Mouse (Mus musculus): ENCODE measurements at regions not wholly inside any gene's neighbourhood (a gene's known extent, or its start where the extent isn't known, plus 50 kb on each side); places are given as distances from the start of the nearest gene placed in this dataset.

DNA sequence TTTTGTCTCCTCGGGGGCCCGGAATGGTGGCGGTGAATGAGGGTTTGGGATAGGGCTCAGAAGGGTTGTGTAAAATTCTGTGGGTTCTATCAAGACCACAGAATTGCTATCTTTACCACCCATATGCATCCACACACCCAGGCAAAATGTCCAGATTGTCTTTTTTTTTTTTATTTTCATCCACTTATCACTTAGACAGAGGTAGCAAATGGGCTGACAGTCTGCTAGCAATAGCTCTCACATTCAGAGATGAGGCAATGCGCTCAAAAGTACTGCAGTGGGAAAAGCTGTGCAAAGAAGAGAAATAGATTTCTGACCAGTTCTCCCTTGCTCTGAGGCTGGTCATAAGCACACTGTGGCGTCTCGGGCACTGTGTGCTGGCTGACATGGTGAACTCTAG, 154.5 kb downstream of the Dad1 start:
- no peak for DNase-seq (ENCODE audit: low read depth, low spot score)

- DNase-seq (ENCODE audit: low read depth, low spot score) = no peak
These were observed 155.7 kb downstream of the Dad1 start for GRCm38 (mm10) chr14:54098122-54098775.

DNA sequence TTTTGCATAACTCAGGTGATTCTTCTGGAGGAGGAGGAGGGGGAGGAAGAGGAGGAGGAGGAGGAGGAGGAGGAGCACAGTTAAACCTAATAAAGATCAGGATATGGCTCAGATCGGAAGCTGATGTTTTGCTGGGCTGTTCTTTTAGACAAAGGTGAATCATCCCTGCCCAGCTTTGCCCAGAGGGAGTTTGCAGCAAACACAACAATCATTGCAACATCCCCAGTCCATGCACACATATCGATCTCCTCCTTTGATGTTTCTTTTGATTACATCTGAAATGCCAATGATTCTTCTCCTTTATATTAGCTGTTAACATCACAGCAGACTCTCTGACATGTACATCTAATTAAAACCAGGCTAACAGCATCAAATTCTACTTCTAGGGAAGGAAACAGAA, 156.9 kb downstream of the Dad1 start:
- DNase-seq (ENCODE audit: low read depth, low spot score) = no peak

DNA sequence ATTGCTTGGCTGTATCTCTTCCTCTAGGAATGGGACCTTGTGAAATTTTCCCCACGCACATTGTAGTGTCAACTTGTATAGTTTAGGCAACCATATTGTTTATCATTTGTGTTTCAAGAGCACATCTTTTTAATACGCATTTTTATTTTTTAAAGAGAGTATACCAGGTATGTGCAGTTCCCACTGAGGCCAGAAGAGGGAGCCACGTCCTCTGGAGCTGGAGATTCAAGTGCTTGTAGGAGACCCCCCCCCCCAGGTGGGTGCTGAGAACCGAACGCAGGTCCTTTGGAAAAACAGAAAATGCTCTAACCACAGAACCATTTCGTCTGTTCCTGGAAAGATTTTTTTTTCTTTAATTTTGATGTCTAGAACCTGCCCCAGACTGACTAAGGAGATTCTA, 161.5 kb downstream of the Dad1 start:
- DNase-seq (ENCODE audit: low read depth, low spot score) = no peak

- no peak for DNase-seq (ENCODE audit: low read depth, low spot score)
These were observed 167.2 kb downstream of the Dad1 start for GRCm38 (mm10) chr14:54086660-54087059.

- no peak for DNase-seq (ENCODE audit: low read depth, low spot score)
These were observed 179.2 kb downstream of the Dad1 start for GRCm38 (mm10) chr14:54074659-54075058.

DNA sequence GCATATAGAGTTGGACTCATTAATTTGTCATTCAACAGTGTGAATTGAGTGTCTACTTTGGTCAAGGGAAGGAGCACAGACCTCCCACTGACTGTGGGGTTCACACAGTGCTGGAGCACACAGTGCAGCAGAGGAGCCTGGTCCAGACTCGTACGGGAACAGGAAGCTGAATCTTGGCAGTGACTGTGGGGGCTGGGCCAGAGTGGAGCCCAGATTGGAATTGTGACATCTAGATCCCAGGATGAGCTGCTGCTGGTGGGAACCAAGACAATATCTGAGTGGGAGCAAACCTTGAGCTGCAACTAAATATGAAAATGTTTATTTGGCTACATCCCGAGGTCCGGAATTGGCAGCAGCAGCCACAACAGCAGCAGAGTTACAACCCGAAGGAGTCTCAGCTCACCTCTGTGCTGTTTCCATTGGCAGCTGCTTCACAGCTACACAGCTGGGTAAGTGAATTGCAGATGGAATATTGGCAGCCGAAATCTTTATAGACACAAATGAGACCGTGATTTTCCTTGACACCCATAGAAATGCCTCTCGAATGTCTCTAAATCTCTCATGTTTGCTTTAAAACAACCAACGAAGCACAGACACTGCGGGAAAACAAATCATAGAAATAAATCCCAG, 181.5 kb downstream of the Dad1 start:
- no peak for DNase-seq (ENCODE audit: low read depth, low spot score)

DNA sequence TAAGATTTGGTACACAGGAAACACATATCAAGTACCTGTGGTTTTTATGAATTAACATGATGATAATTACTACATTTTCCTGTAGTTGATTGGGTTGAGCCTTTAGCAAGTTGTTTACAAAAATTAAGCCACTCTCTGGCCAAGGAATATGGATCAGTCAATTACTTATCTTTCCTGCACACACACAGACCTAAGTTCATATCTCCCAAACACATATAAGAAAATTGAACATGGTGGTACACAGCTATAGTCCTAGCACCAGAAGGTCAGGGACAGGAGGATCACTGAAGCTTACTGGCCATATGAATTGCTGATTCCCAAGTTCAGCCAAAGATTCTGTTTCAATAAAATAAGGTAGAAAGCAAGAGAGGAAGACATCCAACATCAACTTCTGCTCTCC, 183.7 kb downstream of the Dad1 start:
- no peak for DNase-seq (ENCODE audit: low read depth, low spot score)

DNA sequence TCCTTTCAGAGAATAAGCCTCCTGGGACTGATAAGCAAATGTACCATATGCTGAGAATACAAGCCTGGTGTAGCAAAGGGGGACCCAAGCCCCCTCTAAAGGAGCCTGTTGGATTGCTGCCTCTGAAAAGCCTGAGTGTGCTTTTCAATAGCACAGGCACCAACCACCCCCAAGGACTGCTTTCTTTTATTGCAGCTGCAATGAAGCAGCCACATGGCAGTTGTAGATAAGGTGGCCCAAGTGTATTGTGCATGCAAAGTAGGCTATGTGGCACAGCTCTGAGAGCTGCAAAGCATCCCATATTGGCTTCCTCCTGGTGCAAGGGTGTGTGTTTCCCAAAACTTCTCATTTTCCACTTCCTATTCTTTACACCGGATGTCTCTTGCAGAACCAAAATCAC, 185.2 kb downstream of the Dad1 start:
- no peak for DNase-seq (ENCODE audit: low read depth, low spot score)

- DNase-seq (ENCODE audit: low read depth, low spot score) = peak; percentile 67
These were observed 188.4 kb downstream of the Dad1 start for GRCm38 (mm10) chr14:54065466-54065865.

- DNase-seq (ENCODE audit: low read depth, low spot score) = peak; percentile 79
These were observed 189.1 kb downstream of the Dad1 start for GRCm38 (mm10) chr14:54064541-54065402.

GRCm38 (mm10) chr14:54061570-54061969, 192.3 kb downstream of the Dad1 start:
- DNase-seq (ENCODE audit: low read depth, low spot score) = no peak

- DNase-seq (ENCODE audit: low read depth, low spot score) = peak; percentile 82
These were observed 194.1 kb downstream of the Dad1 start for GRCm38 (mm10) chr14:54059776-54060175.

- DNase-seq (ENCODE audit: low read depth, low spot score) = no peak
These were observed 194.8 kb downstream of the Dad1 start for GRCm38 (mm10) chr14:54059096-54059495.

DNA sequence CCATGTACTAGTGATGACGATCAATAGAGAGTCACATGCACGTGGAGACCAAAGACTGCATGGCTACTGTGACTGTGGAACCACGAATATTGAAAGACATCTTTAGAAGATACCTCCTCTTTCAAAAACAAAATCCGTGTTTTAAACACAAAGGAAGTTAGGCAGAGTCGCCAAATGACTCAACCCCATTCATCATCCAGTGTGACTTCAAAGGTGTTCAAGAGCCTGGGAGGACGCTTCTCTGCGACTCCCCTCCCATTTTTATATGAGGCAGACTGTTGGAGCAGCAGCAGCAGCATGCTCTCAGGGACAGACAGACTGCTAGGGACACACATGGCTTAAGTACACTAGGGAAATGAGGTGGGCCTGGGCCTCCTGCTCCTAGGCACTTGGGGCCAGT, 197.2 kb downstream of the Dad1 start:
- DNase-seq (ENCODE audit: low read depth, low spot score) = no peak

GRCm38 (mm10) chr14:54055390-54055789, 198.5 kb downstream of the Dad1 start:
- DNase-seq (ENCODE audit: low read depth, low spot score) = no peak

DNA sequence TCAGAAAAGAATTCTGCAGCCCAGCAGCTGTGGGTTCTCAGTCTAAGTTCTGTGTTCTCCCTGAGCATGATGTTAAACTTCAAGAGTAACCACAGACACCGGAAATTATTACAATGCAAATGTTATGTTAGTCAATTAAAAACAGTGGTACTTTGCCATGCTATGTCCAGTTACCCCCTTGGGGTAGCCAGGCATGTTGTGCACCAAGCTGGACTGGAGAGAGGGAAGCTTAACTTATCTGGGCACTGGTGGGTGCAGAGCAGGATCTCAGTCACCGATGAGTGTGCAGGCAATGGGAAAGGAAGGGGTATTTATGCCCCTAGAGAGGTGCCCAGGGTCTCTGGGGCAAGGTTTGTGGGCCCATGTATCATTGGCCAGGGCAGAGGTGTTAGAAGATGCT, 211.6 kb downstream of the Dad1 start:
- DNase-seq (ENCODE audit: low read depth, low spot score) = no peak

DNA sequence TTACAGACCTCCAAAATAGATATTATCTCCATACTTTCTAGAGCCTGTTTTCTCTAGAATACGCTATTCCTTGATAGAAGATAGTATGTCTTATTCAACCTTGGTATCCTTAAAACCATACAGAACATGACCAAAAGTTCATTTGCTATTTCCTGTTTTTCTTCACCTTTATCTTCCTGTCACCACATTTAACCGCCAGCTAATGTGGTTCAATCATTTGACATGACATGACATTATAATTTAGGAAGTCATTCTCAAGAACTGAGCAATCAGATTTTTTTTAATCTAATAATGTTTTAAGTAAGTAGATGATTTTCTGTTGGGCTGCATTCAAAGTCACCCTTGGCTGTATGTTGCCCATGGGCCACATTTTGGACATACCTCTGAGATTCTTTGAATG, 213.3 kb downstream of the Dad1 start:
- DNase-seq (ENCODE audit: low read depth, low spot score) = no peak

DNA sequence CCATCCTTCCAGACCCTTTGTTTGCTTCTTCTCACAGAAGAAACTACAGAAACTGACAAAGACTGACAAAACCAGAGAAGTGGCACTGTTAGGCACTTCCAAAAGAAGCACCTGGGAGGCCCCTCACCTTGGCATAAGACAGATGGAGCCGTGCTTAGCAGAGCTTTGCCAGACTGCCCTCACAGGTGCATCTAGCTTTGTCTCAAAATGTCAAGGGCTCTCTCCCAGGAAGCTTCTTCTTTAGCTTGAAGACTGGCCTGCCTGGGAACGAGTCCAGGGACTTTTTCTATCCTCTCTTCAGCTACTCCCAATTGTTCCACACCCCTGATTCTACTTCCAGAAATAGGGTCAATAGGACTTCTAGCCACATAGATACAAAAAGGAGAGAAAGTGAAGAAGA, 219.4 kb downstream of the Dad1 start:
- no peak for DNase-seq (ENCODE audit: low read depth, low spot score)

GRCm38 (mm10) chr14:54023552-54023951, 230.4 kb downstream of the Dad1 start:
- DNase-seq (ENCODE audit: low read depth, low spot score) = no peak

- DNase-seq (ENCODE audit: low read depth, low spot score) = no peak
These were observed 232.5 kb downstream of the Dad1 start for GRCm38 (mm10) chr14:54021443-54021842.

DNA sequence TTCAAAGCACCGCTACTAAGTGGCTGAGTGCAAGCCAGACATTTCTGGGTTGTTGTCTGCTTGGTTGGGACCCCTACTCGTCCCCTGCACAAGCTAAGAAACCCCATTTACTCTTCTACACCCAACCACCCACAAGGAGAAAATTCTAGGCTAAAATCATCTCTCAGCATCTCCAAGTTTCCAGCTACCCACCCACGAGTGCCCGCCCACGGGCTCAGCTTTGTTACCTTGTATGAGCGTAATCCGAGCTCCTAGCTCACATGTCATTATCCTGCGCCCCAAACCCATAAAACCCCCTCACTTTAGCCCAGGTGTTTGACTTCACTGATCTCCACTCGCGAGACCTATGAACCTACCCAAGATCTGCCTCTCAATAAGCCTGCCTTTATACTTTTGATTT, 239.3 kb downstream of the Dad1 start:
- DNase-seq (ENCODE audit: low read depth, low spot score) = no peak

GRCm38 (mm10) chr14:54002083-54002482, 251.8 kb downstream of the Dad1 start:
- DNase-seq (ENCODE audit: low read depth, low spot score) = no peak

Data from ES-CJ7 (cell line).